Mouse (Mus musculus) small intestine, adult 2 months (tissue): ENCODE results near the gene Rnf141. TPM values are rescaled to one million over a fixed set of nuclear protein-coding genes. Genes with fewer than 3 reads are reported as not detected.
A peak's percentile ranks its signal among the peaks of the same experiment; 100 is the strongest.

Source experiments
- H3K27ac ChIP-seq: fragments of 200-500 bp; 2 replicates; pipeline ENCODE4 v1.5.1; 2012; ENCODE audit warnings: low read depth, low read length, control low read depth, inconsistent platforms; ENCODE audit not compliant: insufficient read depth
- H3K27me3 ChIP-seq: fragments of 200-500 bp; 2 replicates; pipeline ENCODE4 v1.6.1; 2012; ENCODE audit warnings: mild to moderate bottlenecking, moderate library complexity, low read length, inconsistent platforms; ENCODE audit not compliant: control insufficient read depth, insufficient read depth
- H3K36me3 ChIP-seq: fragments of 200-500 bp; 2 replicates; pipeline ENCODE4 v1.6.1; 2012; ENCODE audit warnings: mild to moderate bottlenecking, low read length, control low read depth, inconsistent platforms; ENCODE audit not compliant: control insufficient read depth, insufficient read depth
- H3K4me1 ChIP-seq: fragments of 200-500 bp; 2 replicates; pipeline ENCODE4 v1.6.1; 2012; ENCODE audit warnings: low read length, inconsistent platforms, mixed read lengths; ENCODE audit not compliant: control insufficient read depth, insufficient read depth, insufficient read length
- H3K4me3 ChIP-seq: fragments of 200-500 bp; 2 replicates; pipeline ENCODE4 v1.5.1; 2012; ENCODE audit warnings: low read depth, mild to moderate bottlenecking, control low read depth, inconsistent platforms, low read length, moderate library complexity
- CTCF ChIP-seq: fragments of 200-500 bp; IDR thresholded peaks from 2 replicates; pipeline ENCODE4 v1.5.1; 2012; ENCODE audit warnings: low read depth, mild to moderate bottlenecking, control low read depth, inconsistent platforms, low read length, moderate library complexity, mixed read lengths; ENCODE audit not compliant: insufficient replicate concordance, insufficient read length; ENCODE audit errors: extremely low read depth
- POLR2A ChIP-seq: fragments of 200-500 bp; IDR thresholded peaks from 2 replicates; pipeline ENCODE4 v1.6.1; 2012; ENCODE audit warnings: low read depth, mild to moderate bottlenecking, control low read depth, inconsistent platforms, low read length, moderate library complexity
- WGBS: fragments of 180-500 bp; shearing (Covaris S2); methylation state at CpG from one replicate; pipeline ENCODE4 v1.1.7; 2018; 5-methylcytosine and 5-hydroxymethylcytosine counted together
- polyA plus RNA-seq: library from polyadenylated mRNA; depleted of rRNA; stranded (reverse); fragments of >200 nt; gene quantifications from 2 replicates; pipeline ENCODE4 v1.2.3, GENCODE M21; 2012

Gene Rnf141
- polyA plus RNA-seq, 1 experiment, result 21.2 TPM

- no peak overlapping the region for H3K27ac ChIP-seq
- no peaks in the 10 kb centered on the region for H3K4me1 ChIP-seq
- peaks cover 36% of the 10 kb centered on the region for H3K36me3 ChIP-seq
- 82% methylated on average over 3 of the region's 3 CpGs for WGBS
- H3K4me3 ChIP-seq, result no peak overlapping the region
- H3K27me3 ChIP-seq, result no peaks in the 10 kb centered on the region
- TF ChIP-seq CTCF, result no peak
- no peak for TF ChIP-seq POLR2A
These were observed 35.3 kb downstream of the Rnf141 start for GRCm38 (mm10) chr7:110808962-110809361.

GRCm38 (mm10) chr7:110807460-110808030 lies 36.7 kb downstream of the Rnf141 start:
- H3K27me3 ChIP-seq, result no peaks in the 10 kb centered on the region

DNA sequence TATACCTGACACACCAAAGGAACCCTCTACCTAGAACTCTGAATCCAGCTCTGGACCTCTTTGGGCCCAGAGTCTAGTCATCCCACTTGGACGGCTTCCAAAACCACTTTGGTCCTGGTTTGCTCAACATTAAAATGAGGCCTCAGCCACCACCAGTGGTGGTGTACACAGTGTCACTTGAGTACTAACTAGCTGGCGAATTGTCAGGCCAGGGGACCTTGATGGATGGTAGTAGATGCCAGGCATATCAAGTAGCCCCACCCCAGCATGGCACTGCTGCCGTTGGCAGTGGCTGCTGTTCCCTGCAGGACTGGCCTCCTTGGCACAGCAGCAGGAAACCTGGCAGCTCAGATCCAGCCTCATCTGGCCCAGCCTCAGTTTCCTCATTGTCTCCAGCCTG lies 40.0 kb downstream of the Rnf141 start:
- WGBS, result 42% methylated on average over 3 of the region's 3 CpGs
- H3K36me3 ChIP-seq, result peaks cover 29% of the 10 kb centered on the region

More at GRCm38 (mm10) chr7:110807460-110808030, 36.7 kb downstream of the Rnf141 start:
- no peaks in the 10 kb centered on the region for H3K4me1 ChIP-seq
- H3K4me3 ChIP-seq, result no peak overlapping the region
- H3K27ac ChIP-seq, result no peak overlapping the region
- TF ChIP-seq POLR2A (no peak), CTCF (no peak)
- H3K36me3 ChIP-seq, result peaks cover 38% of the 10 kb centered on the region
- whole genome bisulfite sequencing, result 87% methylated on average over 13 of the region's 13 CpGs

DNA sequence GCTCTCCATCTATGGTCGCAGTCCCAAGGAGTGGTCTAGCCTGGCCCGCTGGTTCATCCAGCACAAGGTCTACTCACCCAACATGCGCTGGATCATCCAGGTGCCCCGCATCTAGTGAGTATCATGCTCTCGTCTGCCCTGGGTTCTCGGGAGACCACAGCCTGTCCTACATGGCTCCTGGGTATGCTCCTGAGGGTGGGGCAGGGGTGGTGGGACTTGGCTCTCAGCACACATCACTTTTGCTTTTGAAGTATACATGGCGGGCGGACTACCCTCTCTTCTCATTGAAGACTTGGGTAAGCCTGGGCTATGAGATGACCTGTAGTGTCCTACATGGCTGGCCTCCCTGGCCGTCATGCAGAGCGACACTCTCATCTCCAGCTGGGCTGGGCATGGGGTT lies 41.1 kb downstream of the Rnf141 start:
- TF ChIP-seq POLR2A, result no peak
- TF ChIP-seq CTCF, result no peak
- no peak overlapping the region for H3K4me3 ChIP-seq
- H3K36me3 ChIP-seq, result peaks cover 29% of the 10 kb centered on the region
- WGBS, result 97% methylated on average over 10 of the region's 10 CpGs
- no peak overlapping the region for H3K27ac ChIP-seq
- H3K27me3 ChIP-seq, result no peaks in the 10 kb centered on the region
- no peaks in the 10 kb centered on the region for H3K4me1 ChIP-seq

More for the DNA sequence above, 40.0 kb downstream of the Rnf141 start:
- Histone ChIP-seq H3K4me3 (no peak overlapping the region), H3K27ac (no peak overlapping the region), H3K27me3 (no peaks in the 10 kb centered on the region), H3K4me1 (no peaks in the 10 kb centered on the region)
- TF ChIP-seq CTCF (no peak), POLR2A (no peak)

DNA sequence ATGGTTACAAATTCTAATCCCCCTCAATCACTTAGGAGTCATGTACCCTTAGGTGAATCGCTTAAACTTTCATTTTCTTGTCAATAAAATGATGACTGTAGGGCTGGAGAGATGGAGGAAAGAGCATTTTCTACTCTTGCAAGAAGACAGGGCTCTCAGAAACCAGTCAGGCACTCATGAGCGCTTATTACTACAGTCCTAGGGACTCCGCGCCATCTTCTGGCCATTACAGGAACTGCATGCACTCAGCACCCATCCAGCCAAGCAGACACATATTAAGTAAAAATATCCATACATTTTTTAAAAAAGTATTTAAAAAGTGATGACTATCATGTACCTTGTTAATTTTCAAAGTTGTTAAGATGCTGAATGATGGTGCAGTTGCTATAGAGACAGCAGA lies 43.2 kb downstream of the Rnf141 start:
- WGBS, result 1% methylated on average over 4 of the region's 4 CpGs
- Histone ChIP-seq H3K27me3 (no peaks in the 10 kb centered on the region), H3K27ac (no peak overlapping the region), H3K4me1 (no peaks in the 10 kb centered on the region; the same call in 1 of the 2 replicates), H3K36me3 (peaks cover 28% of the 10 kb centered on the region), H3K4me3 (no peak overlapping the region)
- no peak for TF ChIP-seq POLR2A
- TF ChIP-seq CTCF, result peak; percentile 94; the same call in 1 of the 2 replicates

DNA sequence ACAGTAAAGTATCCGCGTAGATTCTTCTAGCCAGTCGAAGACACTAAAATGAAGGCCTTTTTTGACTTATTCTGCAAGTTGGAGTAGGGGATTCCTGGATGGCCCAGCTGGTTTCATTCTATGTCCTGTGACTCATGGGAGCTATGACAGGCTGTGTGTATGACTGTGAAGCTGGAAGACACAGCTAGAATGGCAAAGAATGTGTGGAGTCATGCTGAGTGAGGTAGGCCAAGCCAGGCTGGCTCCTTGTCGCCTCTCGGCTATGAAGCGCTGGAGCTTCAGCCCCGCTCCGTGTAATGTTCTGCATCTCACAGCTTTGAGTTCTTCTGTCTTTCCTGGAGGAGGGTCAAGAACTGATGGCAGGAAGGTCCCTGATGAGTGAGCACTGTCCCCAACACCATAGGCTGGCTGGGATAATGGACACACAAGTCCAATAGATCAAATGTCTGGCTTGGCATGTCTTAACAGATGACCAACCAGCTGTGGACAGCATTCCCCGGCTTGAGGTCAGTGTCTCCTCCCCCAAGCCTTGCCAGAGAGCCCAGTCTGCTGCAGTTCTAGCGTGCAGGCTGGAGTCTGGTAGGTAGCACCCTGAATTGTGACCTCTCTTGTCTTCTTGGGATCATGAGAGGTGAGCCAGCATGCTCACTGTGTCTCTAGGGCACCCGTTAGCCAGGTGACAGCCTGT lies 46.4 kb downstream of the Rnf141 start:
- peaks cover 8% of the 10 kb centered on the region for H3K36me3 ChIP-seq
- 80% methylated on average over 11 of the region's 11 CpGs for WGBS
- H3K4me1 ChIP-seq, result peaks cover 13% of the 10 kb centered on the region; the same call in 1 of the 2 replicates

DNA sequence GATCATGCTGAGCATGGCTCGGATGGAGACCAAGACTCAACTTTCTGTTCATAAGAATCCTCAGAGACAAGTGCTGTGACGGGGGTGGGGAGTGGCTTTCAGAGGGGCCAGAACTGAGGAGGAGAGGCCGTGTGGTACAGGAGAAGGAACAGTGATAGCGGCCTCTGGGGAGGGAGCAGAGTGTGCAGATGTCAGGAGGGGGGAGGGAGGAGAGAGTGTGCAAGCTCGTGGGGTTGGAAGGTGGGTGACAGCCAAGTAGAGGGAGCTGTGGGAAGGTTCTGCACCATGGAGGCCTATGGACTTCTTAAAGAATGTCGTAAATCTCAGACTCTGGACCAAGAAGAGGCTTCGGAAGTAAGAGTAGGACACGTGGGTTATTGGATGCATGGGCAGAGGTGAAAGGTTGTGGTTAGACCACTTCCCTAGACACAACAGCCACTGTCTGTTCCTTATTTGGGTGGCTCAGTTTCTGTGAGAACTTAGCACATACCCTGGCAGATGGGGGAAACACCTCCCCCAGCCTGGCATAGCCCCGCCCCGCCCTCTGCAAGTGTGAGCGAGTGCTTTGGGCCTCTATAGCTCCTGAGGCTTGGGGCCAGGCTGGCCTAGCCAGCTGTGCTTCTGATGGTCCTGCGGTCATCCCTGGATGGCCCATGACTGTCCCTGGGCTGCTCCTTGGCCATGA lies 47.7 kb downstream of the Rnf141 start:
- Histone ChIP-seq H3K4me3 (no peak overlapping the region), H3K27me3 (no peaks in the 10 kb centered on the region), H3K36me3 (peaks cover 4% of the 10 kb centered on the region; the same call in 1 of the 2 replicates), H3K27ac (no peak overlapping the region), H3K4me1 (peaks cover 23% of the 10 kb centered on the region)
- TF ChIP-seq POLR2A (no peak), CTCF (no peak)
- WGBS, result 61% methylated on average over 12 of the region's 12 CpGs

More for the DNA sequence above, 46.4 kb downstream of the Rnf141 start:
- Histone ChIP-seq H3K4me3 (no peak overlapping the region), H3K27ac (no peak overlapping the region), H3K27me3 (no peaks in the 10 kb centered on the region)
- no peak for TF ChIP-seq CTCF
- TF ChIP-seq POLR2A, result no peak
